Mouse (Mus musculus) liver, postnatal 0 days (tissue): ENCODE results near the gene Defb15.

Experiments used
- CTCF ChIP-seq: sonication (generic); IDR thresholded peaks from 2 replicates; pipeline ENCODE4 v1.5.1; 2016; ENCODE audit warnings: antibody characterized with exemption, low read depth
- EP300 ChIP-seq: IDR thresholded peaks from 2 replicates; pipeline ENCODE4 v1.6.1; 2016; ENCODE audit warnings: antibody characterized with exemption, low read depth, mild to moderate bottlenecking

GRCm38 (mm10) chr8:21932610-21933009 is at the start of gene Defb15:
- TF ChIP-seq CTCF, result no peak
- TF ChIP-seq EP300, result no peak
